Mouse (Mus musculus) left cerebral cortex, postnatal 36 days (tissue): ENCODE measurements at regions not wholly inside any gene's neighbourhood (a gene's known extent, or its start where the extent isn't known, plus 50 kb on each side); places are given as distances from the start of the nearest gene placed in this dataset.
A peak's percentile ranks its signal among the peaks of the same experiment; 100 is the strongest.

ENCODE experiments used
- DNase-seq, 2 experiments: peaks; one replicate each; pipeline ENCODE4 v3.0.0; 2021 to 2022; ENCODE audit warnings: low spot score in 2 of 2, mixed read lengths in 1 of 2
- intact Hi-C: fragments of 180-260 bp; cut with DNase I; formaldehyde crosslinking; loops from one replicate; pipeline ENCODE4 v1.15.1; 2025

GRCm38 (mm10) chr17:16101548-16101947 is 270.7 kb upstream of the Rgmb start:
- intact Hi-C loops: no loop called here
- no peak for DNase-seq

- intact Hi-C loops: no loop called here
- no peak for DNase-seq
Measured at GRCm38 (mm10) chr17:16092952-16093351, 262.1 kb upstream of the Rgmb start.

GRCm38 (mm10) chr17:16089619-16090280 is 258.9 kb upstream of the Rgmb start:
- intact Hi-C loops: no loop called here
- DNase-seq: no peak

GRCm38 (mm10) chr17:16088879-16089618 is 258.2 kb upstream of the Rgmb start:
- DNase-seq: no peak
- intact Hi-C loops: no loop called here

- no peak for DNase-seq
- intact Hi-C loops: no loop called here
Measured at GRCm38 (mm10) chr17:16087046-16087445, 256.2 kb upstream of the Rgmb start.

- no peak for DNase-seq
- intact Hi-C loops: no loop called here
Measured at GRCm38 (mm10) chr17:16082842-16083241, 252.0 kb upstream of the Rgmb start.

GRCm38 (mm10) chr17:16078549-16078948 is 247.7 kb upstream of the Rgmb start:
- intact Hi-C loops: no loop called here
- DNase-seq: no peak

- intact Hi-C loops: no loop called here
- DNase-seq: no peak
Measured at GRCm38 (mm10) chr17:16069334-16069733, 238.5 kb upstream of the Rgmb start.

GRCm38 (mm10) chr17:16067858-16068257 is 237.0 kb upstream of the Rgmb start:
- DNase-seq: no peak
- intact Hi-C loops: no loop called here

- peak in 1 of 2 experiments; percentile 6 for DNase-seq
- intact Hi-C loops: no loop called here
Measured at GRCm38 (mm10) chr17:16054481-16054880, 223.6 kb upstream of the Rgmb start.

- DNase-seq: no peak
Measured at GRCm38 (mm10) chr17:16051713-16052112, 220.9 kb upstream of the Rgmb start.

GRCm38 (mm10) chr17:16041542-16042251 is 210.9 kb upstream of the Rgmb start:
- DNase-seq: no peak
- intact Hi-C loops: no loop called here

More at GRCm38 (mm10) chr17:16051713-16052112, 220.9 kb upstream of the Rgmb start:
- intact Hi-C loops: no loop called here

- no peak for DNase-seq
- intact Hi-C loops: no loop called here
Measured at GRCm38 (mm10) chr17:16027989-16028388, 197.2 kb upstream of the Rgmb start.

GRCm38 (mm10) chr17:16004871-16005575 is 174.2 kb upstream of the Rgmb start:
- DNase-seq: no peak
- intact Hi-C loops: no loop called here

GRCm38 (mm10) chr17:16004002-16004401 is 173.2 kb upstream of the Rgmb start:
- intact Hi-C loops: no loop called here
- no peak for DNase-seq

GRCm38 (mm10) chr17:15998771-15999170 is 167.9 kb upstream of the Rgmb start:
- no peak for DNase-seq
- intact Hi-C loops: no loop called here

GRCm38 (mm10) chr17:15997289-15997688 is 166.4 kb upstream of the Rgmb start:
- DNase-seq: no peak
- intact Hi-C loops: no loop called here

GRCm38 (mm10) chr17:15995493-15995892 is 164.7 kb upstream of the Rgmb start:
- intact Hi-C loops: no loop called here
- DNase-seq: no peak

GRCm38 (mm10) chr17:15993361-15994287 is 162.8 kb upstream of the Rgmb start:
- intact Hi-C loops: no loop called here
- no peak for DNase-seq
